ENCODE assay signal across 13 mouse cellular contexts in genomic region chr1:177467150-177467549, GRCm38 (mm10). TPM values are rescaled to one million over a fixed set of nuclear protein-coding genes. Genes with fewer than 3 reads are reported as not detected.
DNase-seq lines count a peak whose midpoint lies in the region; ATAC-seq and TF ChIP-seq lines count a peak whose summit lies in the region.
"Had no signal": no experiment of that assay in that cellular context is flagged by ENCODE, and none has a peak within 500 bp of the region (broad histone marks: within the 10 kb centered on the region; RNA-seq: fewer than 3 reads in every experiment).

No protein-coding gene starts in this region.

- TF ChIP-seq CTCF in lung, postnatal 0 days (IDR thresholded peaks at IDR 0.05) = no peak

- no peaks in the 10 kb centered on the region for H3K9me3 ChIP-seq in lung, postnatal 0 days (ENCODE audit: low read length)

- TF ChIP-seq EP300 in lung, postnatal 0 days (IDR thresholded peaks at IDR 0.05) = no peak

- H3K4me2 ChIP-seq in lung, postnatal 0 days (replicated peaks; ENCODE audit: low read depth, low read length) = no peak overlapping the region

- DNase-seq in lung, postnatal 4 days = peak; percentile 16 to 45
- no peak for DNase-seq in lung, postnatal 0 days (ENCODE audit: low spot score)
- DNase-seq in spleen, adult 12 weeks (ENCODE audit: low spot score) = peak; percentile 54
- DNase-seq in left cerebral cortex, postnatal 10 days (ENCODE audit: extremely low spot score in 1 of 2, low spot score in 2 of 2) = no peak
- no peak for DNase-seq in layer of hippocampus, postnatal 36 days
- DNase-seq in frontal cortex, adult 2 months (ENCODE audit: extremely low spot score in 1 of 2, low spot score in 1 of 2) = no peak
- DNase-seq: adrenal gland, postnatal 36 days; cerebellum, adult 2 months; heart, postnatal 10 days; kidney, postnatal 25 days; right cerebral cortex, postnatal 4 days had no signal

- no peaks in the 10 kb centered on the region for H3K4me1 ChIP-seq in lung, postnatal 0 days (ENCODE audit: insufficient read depth, low read depth, low read length)

- no peaks in the 10 kb centered on the region for H3K36me3 ChIP-seq in lung, postnatal 0 days (ENCODE audit: insufficient read depth, low read length)

- no peak overlapping the region for H3K27ac ChIP-seq in lung, postnatal 0 days (ENCODE audit: low read length)
- H3K27ac ChIP-seq: heart, adult 2 months had no signal

- intact Hi-C loops in left cerebral cortex, postnatal 10 days (cut with DNase I) = no loop called here

- no peaks in the 10 kb centered on the region for H3K27me3 ChIP-seq in lung, postnatal 0 days (replicated peaks; ENCODE audit: insufficient read depth, low read length)

- ATAC-seq in lung, postnatal 0 days = no peak
- peak; percentile 84 for ATAC-seq in common myeloid progenitor, adult 5-6 weeks (replicated peaks; ENCODE audit: low read depth, poor library complexity, severe bottlenecking)

- no peak overlapping the region for H3K9ac ChIP-seq in lung, postnatal 0 days (replicated peaks; ENCODE audit: low read depth)

- no peak overlapping the region for H3K4me3 ChIP-seq in lung, postnatal 0 days (ENCODE audit: low read depth, low read length)
- H3K4me3 ChIP-seq: heart, adult 2 months had no signal

- WGBS in lung, postnatal 0 days = 38% methylated on average over 8 of the region's 8 CpGs

RNA-seq across cellular contexts. Expression of gene Zbtb18, which starts 25.0 kb away (rescaled TPM):
- 2.0 and 3.0 TPM in 2 replicates for polyA plus RNA-seq in lung, postnatal 0 days (2015; fragmentation: Nextera tagmentation; extraction: Ambion mirVana)
- 44.6 and 55.6 TPM in 2 replicates for total RNA-seq in common myeloid progenitor, adult 5-6 weeks (2017)
- total RNA-seq in left cerebral cortex, postnatal 10 days (2021) = 100 to 1,000 TPM; 464 to 529 TPM
- total RNA-seq in layer of hippocampus, postnatal 36 days (2021) = 100 to 1,000 TPM; 565 to 581 TPM
- polyA plus RNA-seq in frontal cortex, adult 2 months (2012; rRNA removed) = 77.6 and 96.1 TPM in 2 replicates

Comparison
In these comparisons a context has a peak if more than half of its experiments do, and no peak if none do; other contexts are left out.
1. DNase-seq: peak in lung, postnatal 4 days (2 of 2) and spleen, adult 12 weeks (single experiment); none in lung, postnatal 0 days (single experiment), left cerebral cortex, postnatal 10 days (0 of 2), layer of hippocampus, postnatal 36 days (0 of 2) and frontal cortex, adult 2 months (0 of 2).